Mouse (Mus musculus): ENCODE data around the gene Mtf1. TPM values are rescaled to one million over a fixed set of nuclear protein-coding genes. Genes with fewer than 3 reads are reported as not detected.

Mtf1 gene
- polyA plus RNA-seq, 1 experiment from 2014 or later, result 14.2 TPM

GRCm38 (mm10) chr4:124840998-124841397 lies 39.1 kb downstream of the Mtf1 start:
- Histone ChIP-seq H3K36me3 (peaks cover 70% of the 10 kb centered on the region), H3K4me2 (no peak overlapping the region), H3K9ac (no peak overlapping the region), H3K27me3 (no peaks in the 10 kb centered on the region), H3K4me1 (no peaks in the 10 kb centered on the region), H3K9me3 (replicated peaks) (0 out of 2 replicates have a peak, but pooled peaks cover 2% of the 10 kb centered on the region), H3K27ac (no peak overlapping the region), H3K4me3 (replicated peaks) (no peak overlapping the region)
- 100% methylated on average over 1 of the region's 1 CpGs for WGBS
- no peak for ATAC-seq (replicated peaks; ENCODE audit: low FRiP score)

- H3K27ac ChIP-seq, result no peak overlapping the region
- WGBS, result 49% methylated on average over 11 of the region's 11 CpGs
Measured at GRCm38 (mm10) chr4:124843493-124843892, 41.6 kb downstream of the Mtf1 start.

GRCm38 (mm10) chr4:124847573-124847972 lies 45.7 kb downstream of the Mtf1 start:
- Histone ChIP-seq H3K4me1 (peaks cover 27% of the 10 kb centered on the region), H3K4me2 (no peak overlapping the region), H3K27ac (no peak overlapping the region), H3K9me3 (replicated peaks) (no peaks in the 10 kb centered on the region), H3K36me3 (peaks cover 16% of the 10 kb centered on the region), H3K4me3 (replicated peaks) (no peak overlapping the region; the same call in 1 of the 2 replicates), H3K27me3 (no peaks in the 10 kb centered on the region), H3K9ac (no peak overlapping the region)
- ATAC-seq (replicated peaks; ENCODE audit: low FRiP score), result no peak
- 15% methylated on average over 8 of the region's 8 CpGs for WGBS

More at GRCm38 (mm10) chr4:124843493-124843892, 41.6 kb downstream of the Mtf1 start:
- Histone ChIP-seq H3K27me3 (no peaks in the 10 kb centered on the region), H3K36me3 (peaks cover 55% of the 10 kb centered on the region), H3K4me1 (peaks cover 7% of the 10 kb centered on the region; the same call in 1 of the 2 replicates), H3K9ac (no peak overlapping the region), H3K9me3 (replicated peaks) (0 out of 2 replicates have a peak, but pooled peaks cover 2% of the 10 kb centered on the region), H3K4me3 (replicated peaks) (no peak overlapping the region), H3K4me2 (no peak overlapping the region)
- peak; percentile 34; the same call in 1 of the 2 replicates for ATAC-seq (replicated peaks; ENCODE audit: low FRiP score)

GRCm38 (mm10) chr4:124849631-124850260 lies 47.8 kb downstream of the Mtf1 start:
- Histone ChIP-seq H3K27ac (peak overlapping the region; percentile 91), H3K27me3 (no peaks in the 10 kb centered on the region), H3K36me3 (peaks cover 24% of the 10 kb centered on the region), H3K4me3 (replicated peaks) (peak overlapping the region; percentile 98), H3K9ac (peak overlapping the region; percentile 87), H3K4me1 (peaks cover 37% of the 10 kb centered on the region), H3K4me2 (peak overlapping the region; percentile 75), H3K9me3 (replicated peaks) (no peaks in the 10 kb centered on the region)
- 2% methylated on average over 24 of the region's 24 CpGs for WGBS
- peak; percentile 56 for ATAC-seq (replicated peaks; ENCODE audit: low FRiP score)

GRCm38 (mm10) chr4:124850261-124850913 lies 48.5 kb downstream of the Mtf1 start, which contains the start of gene Yrdc:
Gene Yrdc, plus strand, starts transcription at chr4:124850679.
- H3K36me3 ChIP-seq, result peaks cover 28% of the 10 kb centered on the region
- peaks cover 37% of the 10 kb centered on the region for H3K4me1 ChIP-seq
- peak within 1 kb of the TSS; percentile 87 for H3K9ac ChIP-seq
- peak within 1 kb of the TSS; percentile 91 for H3K27ac ChIP-seq
- H3K4me2 ChIP-seq, result peak within 1 kb of the TSS; percentile 75
- H3K4me3 ChIP-seq (replicated peaks), result peak within 1 kb of the TSS; percentile 98
- H3K9me3 ChIP-seq (replicated peaks), result no peaks in the 10 kb centered on the region
- H3K27me3 ChIP-seq, result no peaks in the 10 kb centered on the region
- peak; percentile 94 for ATAC-seq (replicated peaks; ENCODE audit: low FRiP score)
- under 1% methylated on average over 85 of the region's 90 CpGs for WGBS

GRCm38 (mm10) chr4:124850933-124851658 lies 49.2 kb downstream of the Mtf1 start, which contains the start of gene 1110065P20Rik:
Gene 1110065P20Rik, minus strand, starts transcription at chr4:124851196.
- peak; percentile 58 for ATAC-seq (replicated peaks; ENCODE audit: low FRiP score)

GRCm38 (mm10) chr4:124856294-124856693 lies 54.4 kb downstream of the Mtf1 start:
- H3K9me3 ChIP-seq (replicated peaks), result no peaks in the 10 kb centered on the region
- H3K4me3 ChIP-seq (replicated peaks), result no peak overlapping the region
- H3K9ac ChIP-seq, result no peak overlapping the region
- H3K4me2 ChIP-seq, result no peak overlapping the region
- peaks cover 44% of the 10 kb centered on the region for H3K36me3 ChIP-seq
- H3K27ac ChIP-seq, result no peak overlapping the region
- peaks cover 24% of the 10 kb centered on the region for H3K4me1 ChIP-seq
- H3K27me3 ChIP-seq, result peaks cover 10% of the 10 kb centered on the region
- 90% methylated on average over 8 of the region's 8 CpGs for WGBS
- ATAC-seq (replicated peaks; ENCODE audit: low FRiP score), result no peak

More at GRCm38 (mm10) chr4:124850933-124851658, 49.2 kb downstream of the Mtf1 start, which contains the start of gene 1110065P20Rik:
- under 1% methylated on average over 68 of the region's 75 CpGs for WGBS
- Histone ChIP-seq H3K36me3 (peaks cover 35% of the 10 kb centered on the region), H3K27me3 (no peaks in the 10 kb centered on the region), H3K9me3 (replicated peaks) (no peaks in the 10 kb centered on the region), H3K27ac (peak within 1 kb of the TSS; percentile 91), H3K4me3 (replicated peaks) (peak within 1 kb of the TSS; percentile 98), H3K4me1 (peaks cover 37% of the 10 kb centered on the region), H3K4me2 (peak within 1 kb of the TSS; percentile 75), H3K9ac (peak within 1 kb of the TSS; percentile 87)

GRCm38 (mm10) chr4:124858370-124858769 lies 56.5 kb downstream of the Mtf1 start:
- peaks cover 37% of the 10 kb centered on the region for H3K36me3 ChIP-seq
- no peak overlapping the region for H3K4me3 ChIP-seq (replicated peaks)
- no peak overlapping the region for H3K27ac ChIP-seq
- H3K4me1 ChIP-seq, result peaks cover 15% of the 10 kb centered on the region
- 49% methylated on average over 5 of the region's 5 CpGs for WGBS
- H3K9ac ChIP-seq, result no peak overlapping the region
- no peaks in the 10 kb centered on the region for H3K9me3 ChIP-seq (replicated peaks)
- ATAC-seq (replicated peaks; ENCODE audit: low FRiP score), result no peak
- no peak overlapping the region for H3K4me2 ChIP-seq
- peaks cover 30% of the 10 kb centered on the region for H3K27me3 ChIP-seq

- 8% methylated on average over 7 of the region's 7 CpGs for WGBS
- Histone ChIP-seq H3K9me3 (replicated peaks) (no peaks in the 10 kb centered on the region), H3K4me3 (replicated peaks) (no peak overlapping the region), H3K9ac (no peak overlapping the region), H3K27ac (no peak overlapping the region), H3K36me3 (peaks cover 18% of the 10 kb centered on the region), H3K4me1 (peaks cover 14% of the 10 kb centered on the region), H3K4me2 (no peak overlapping the region), H3K27me3 (peaks cover 37% of the 10 kb centered on the region)
- 0 out of 2 replicates have a peak, but pooled peaks have one; percentile 46 for ATAC-seq (replicated peaks; ENCODE audit: low FRiP score)
Measured at GRCm38 (mm10) chr4:124860446-124860845, 58.5 kb downstream of the Mtf1 start.

- Histone ChIP-seq H3K27ac (no peak within 1 kb of the TSS), H3K9me3 (replicated peaks) (no peaks in the 10 kb centered on the region), H3K4me3 (replicated peaks) (peak within 1 kb of the TSS; percentile 52), H3K27me3 (peaks cover 37% of the 10 kb centered on the region), H3K4me2 (peak within 1 kb of the TSS; percentile 86), H3K9ac (no peak within 1 kb of the TSS; the same call in 1 of the 2 replicates), H3K4me1 (peaks cover 14% of the 10 kb centered on the region), H3K36me3 (peaks cover 8% of the 10 kb centered on the region)
- ATAC-seq (replicated peaks; ENCODE audit: low FRiP score), result peak; percentile 9; the same call in 1 of the 2 replicates
- WGBS, result 4% methylated on average over 72 of the region's 77 CpGs
Measured at GRCm38 (mm10) chr4:124861283-124862188, 59.6 kb downstream of the Mtf1 start, which contains the start of gene Maneal. Gene Maneal, minus strand, starts transcription at chr4:124862171.

GRCm38 (mm10) chr4:124872719-124873118 lies 70.8 kb downstream of the Mtf1 start:
- no peak for ATAC-seq (replicated peaks; ENCODE audit: low FRiP score)
- H3K36me3 ChIP-seq, result no peaks in the 10 kb centered on the region

More at GRCm38 (mm10) chr4:124872719-124873118, 70.8 kb downstream of the Mtf1 start:
- H3K4me3 ChIP-seq (replicated peaks), result no peak overlapping the region
- no peak overlapping the region for H3K9ac ChIP-seq
- H3K27me3 ChIP-seq, result no peaks in the 10 kb centered on the region
- no peaks in the 10 kb centered on the region for H3K4me1 ChIP-seq
- no peak overlapping the region for H3K4me2 ChIP-seq
- H3K27ac ChIP-seq, result no peak overlapping the region
- WGBS, result 91% methylated on average over 1 of the region's 1 CpGs
- H3K9me3 ChIP-seq (replicated peaks), result 0 out of 2 replicates have a peak, but pooled peaks cover 3% of the 10 kb centered on the region

All from kidney, embryonic 15.5 days (tissue).